Mouse (Mus musculus) embryonic facial prominence, embryonic 12.5 days (tissue): ENCODE results near the gene Cdpf1. TPM values are rescaled to one million over a fixed set of nuclear protein-coding genes. Genes with fewer than 3 reads are reported as not detected.

ENCODE experiments used
- ATAC-seq: fragments of 200-750 bp; cut with Nextera tagmentation; 2 replicates; pipeline ENCODE4 v1.8.0; 2017; ENCODE audit not compliant: insufficient number of reproducible peaks, insufficient read depth, low FRiP score, low TSS enrichment
- H3K27ac ChIP-seq: fragments of 300-500 bp; sonication (generic); 2 replicates; pipeline ENCODE4 v1.5.1; 2016; ENCODE audit warnings: mild to moderate bottlenecking
- H3K27me3 ChIP-seq: fragments of 300-500 bp; sonication (generic); 2 replicates; pipeline ENCODE4 v1.6.1; 2016; ENCODE audit warnings: mild to moderate bottlenecking, moderate library complexity
- H3K36me3 ChIP-seq: fragments of 300-500 bp; sonication (generic); 2 replicates; pipeline ENCODE4 v1.6.1; 2016; ENCODE audit warnings: mild to moderate bottlenecking
- H3K4me1 ChIP-seq: fragments of 300-500 bp; sonication (generic); 2 replicates; pipeline ENCODE4 v1.6.1; 2016
- H3K4me2 ChIP-seq: fragments of 300-500 bp; sonication (generic); replicated peaks from 2 replicates; pipeline ENCODE4 v1.6.1; 2016; ENCODE audit warnings: mild to moderate bottlenecking, moderate library complexity
- H3K4me3 ChIP-seq: fragments of 300-500 bp; sonication (generic); 2 replicates; pipeline ENCODE4 v1.5.1; 2016; ENCODE audit warnings: mild to moderate bottlenecking
- H3K9ac ChIP-seq: fragments of 300-500 bp; sonication (generic); 2 replicates; pipeline ENCODE4 v1.6.1; 2016; ENCODE audit warnings: mild to moderate bottlenecking, moderate library complexity
- H3K9me3 ChIP-seq: fragments of 300-500 bp; sonication (generic); 2 replicates; pipeline ENCODE4 v1.6.1; 2016; ENCODE audit warnings: mild to moderate bottlenecking, moderate library complexity
- WGBS: fragments of 180-500 bp; shearing (Covaris S2); methylation state at CpG from one replicate; pipeline ENCODE4 v1.1.7; 2016; 5-methylcytosine and 5-hydroxymethylcytosine counted together
- polyA plus RNA-seq: library from polyadenylated mRNA; unstranded; fragments of >200 nt; fragmentation: Nextera tagmentation; extraction: Ambion mirVana; gene quantifications from 2 replicates; pipeline ENCODE4 v1.2.1, GENCODE M21; 2016

Gene Cdpf1
- polyA plus RNA-seq, 1 experiment from 2014 or later = 26.7 TPM

DNA sequence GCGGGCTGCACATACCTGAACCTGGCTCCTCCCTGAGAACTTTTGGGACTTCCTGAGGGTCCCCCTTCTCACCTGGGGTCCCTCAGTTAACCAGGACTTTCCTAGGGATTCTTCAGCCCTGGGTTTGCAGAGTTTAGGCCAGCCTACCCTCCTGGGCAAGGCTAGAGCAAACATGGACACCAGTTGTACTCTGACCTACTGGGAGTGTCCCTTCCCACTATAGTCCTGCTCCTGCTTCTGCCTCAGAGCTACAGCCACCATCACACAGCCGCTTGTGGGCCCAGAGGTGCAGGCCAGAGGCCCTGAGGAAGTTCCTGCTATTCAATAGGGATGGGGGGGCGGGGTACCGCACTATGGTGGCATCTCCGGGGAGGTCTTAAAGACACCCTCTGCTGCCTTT lies 18.0 kb upstream of the Cdpf1 start:
- Histone ChIP-seq H3K4me3 (no peak overlapping the region), H3K4me2 (no peak overlapping the region), H3K4me1 (peaks cover 7% of the 10 kb centered on the region; the same call in 1 of the 2 replicates), H3K27me3 (no peaks in the 10 kb centered on the region), H3K9ac (no peak overlapping the region), H3K27ac (no peak overlapping the region), H3K36me3 (no peaks in the 10 kb centered on the region), H3K9me3 (no peaks in the 10 kb centered on the region)
- no peak for ATAC-seq
- WGBS = 73% methylated on average over 5 of the region's 5 CpGs

DNA sequence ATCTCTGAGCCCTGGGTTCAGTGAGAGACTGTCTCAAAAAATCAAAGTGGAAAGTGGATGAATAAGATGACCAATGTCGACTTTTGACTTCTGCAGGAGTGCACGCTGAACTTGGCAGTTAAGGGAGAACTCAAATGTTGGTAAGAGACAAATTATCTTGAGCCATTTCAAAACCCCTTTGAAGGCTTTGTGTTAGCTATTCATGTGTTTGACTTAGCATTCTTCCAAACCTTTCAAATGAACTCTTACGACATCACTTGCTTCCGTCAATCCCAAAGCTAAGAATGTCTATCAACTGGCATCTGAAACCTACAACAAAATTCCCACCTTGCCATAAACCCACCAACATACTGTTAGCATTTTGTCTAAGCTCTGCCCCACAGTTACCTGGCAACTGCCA lies 16.6 kb upstream of the Cdpf1 start:
- H3K9me3 ChIP-seq = no peaks in the 10 kb centered on the region
- 90% methylated on average over 4 of the region's 4 CpGs for WGBS
- no peaks in the 10 kb centered on the region for H3K27me3 ChIP-seq
- peaks cover 7% of the 10 kb centered on the region; the same call in 1 of the 2 replicates for H3K4me1 ChIP-seq
- no peak overlapping the region for H3K27ac ChIP-seq
- H3K4me3 ChIP-seq = no peak overlapping the region
- H3K4me2 ChIP-seq = no peak overlapping the region
- H3K36me3 ChIP-seq = no peaks in the 10 kb centered on the region
- no peak for ATAC-seq
- no peak overlapping the region for H3K9ac ChIP-seq

DNA sequence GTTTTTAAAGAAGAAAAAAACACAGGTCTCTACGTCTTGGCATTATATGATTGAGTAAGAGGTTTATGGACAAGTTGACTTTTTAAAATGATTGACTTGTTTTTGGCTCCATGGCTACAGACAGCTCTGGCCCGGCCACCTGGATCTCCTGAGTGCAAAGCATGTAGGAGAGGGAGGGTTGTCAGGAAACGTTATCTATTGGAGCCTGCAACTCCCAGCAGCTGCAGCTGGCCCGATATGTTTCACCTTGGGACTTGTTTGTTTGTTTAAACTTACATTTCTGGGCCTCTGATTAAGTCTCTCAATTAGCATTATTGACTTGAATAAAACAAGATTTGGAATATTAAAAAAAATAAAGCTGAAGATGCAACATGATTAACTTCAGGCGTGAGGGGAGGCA lies 15.2 kb upstream of the Cdpf1 start:
- no peak for ATAC-seq
- 59% methylated on average over 5 of the region's 5 CpGs for WGBS
- H3K27me3 ChIP-seq = 0 out of 2 replicates have a peak, but pooled peaks cover 3% of the 10 kb centered on the region
- no peak overlapping the region for H3K9ac ChIP-seq
- no peak overlapping the region for H3K27ac ChIP-seq
- no peak overlapping the region for H3K4me2 ChIP-seq
- no peak overlapping the region for H3K4me3 ChIP-seq
- no peaks in the 10 kb centered on the region for H3K36me3 ChIP-seq
- no peaks in the 10 kb centered on the region for H3K9me3 ChIP-seq
- H3K4me1 ChIP-seq = 0 out of 2 replicates have a peak, but pooled peaks cover 4% of the 10 kb centered on the region

GRCm38 (mm10) chr15:85822011-85822359 lies 10.5 kb upstream of the Cdpf1 start:
- no peak overlapping the region for H3K27ac ChIP-seq
- H3K4me3 ChIP-seq = peak overlapping the region; percentile 53
- WGBS = 18% methylated on average over 4 of the region's 4 CpGs
- peak overlapping the region; percentile 97 for H3K4me2 ChIP-seq
- H3K9ac ChIP-seq = peak overlapping the region; percentile 77
- no peak for ATAC-seq
- H3K27me3 ChIP-seq = peaks cover 16% of the 10 kb centered on the region; the same call in 1 of the 2 replicates
- H3K36me3 ChIP-seq = no peaks in the 10 kb centered on the region
- H3K4me1 ChIP-seq = 0 out of 2 replicates have a peak, but pooled peaks cover 7% of the 10 kb centered on the region
- peaks cover 6% of the 10 kb centered on the region; the same call in 1 of the 2 replicates for H3K9me3 ChIP-seq

GRCm38 (mm10) chr15:85821203-85822010 lies 9.9 kb upstream of the Cdpf1 start, which contains the start of gene Pkdrej:
TSS of gene Pkdrej (minus strand) at chr15:85821734.
- Histone ChIP-seq H3K9me3 (peaks cover 6% of the 10 kb centered on the region; the same call in 1 of the 2 replicates), H3K27me3 (peaks cover 16% of the 10 kb centered on the region; the same call in 1 of the 2 replicates), H3K4me3 (peak within 1 kb of the TSS; percentile 53), H3K4me1 (0 out of 2 replicates have a peak, but pooled peaks cover 7% of the 10 kb centered on the region), H3K27ac (no peak within 1 kb of the TSS), H3K36me3 (no peaks in the 10 kb centered on the region), H3K4me2 (peak within 1 kb of the TSS; percentile 97), H3K9ac (peak within 1 kb of the TSS; percentile 77)
- WGBS = under 1% methylated on average over 64 of the region's 65 CpGs
- peak; percentile 72 for ATAC-seq

- no peak overlapping the region for H3K9ac ChIP-seq
- no peak for ATAC-seq
- H3K9me3 ChIP-seq = peaks cover 2% of the 10 kb centered on the region; the same call in 1 of the 2 replicates
- peaks cover 6% of the 10 kb centered on the region; the same call in 1 of the 2 replicates for H3K4me1 ChIP-seq
- H3K27me3 ChIP-seq = no peaks in the 10 kb centered on the region
- no peak overlapping the region for H3K4me2 ChIP-seq
- H3K27ac ChIP-seq = no peak overlapping the region
- WGBS = 69% methylated on average over 10 of the region's 10 CpGs
- no peaks in the 10 kb centered on the region for H3K36me3 ChIP-seq
- H3K4me3 ChIP-seq = no peak overlapping the region
Measured at GRCm38 (mm10) chr15:85813428-85813827, 1.9 kb upstream of the Cdpf1 start.

- H3K9ac ChIP-seq = peak overlapping the region; percentile 79
- peak overlapping the region; percentile 88 for H3K4me2 ChIP-seq
- H3K4me3 ChIP-seq = peak overlapping the region; percentile 83
- H3K9me3 ChIP-seq = no peaks in the 10 kb centered on the region
- ATAC-seq = peak; percentile 87
- no peaks in the 10 kb centered on the region for H3K36me3 ChIP-seq
- H3K4me1 ChIP-seq = peaks cover 6% of the 10 kb centered on the region; the same call in 1 of the 2 replicates
- peak overlapping the region; percentile 87 for H3K27ac ChIP-seq
- no peaks in the 10 kb centered on the region for H3K27me3 ChIP-seq
- WGBS = 4% methylated on average over 36 of the region's 36 CpGs
Measured at GRCm38 (mm10) chr15:85810806-85811521, 533 bp downstream of the Cdpf1 start.

DNA sequence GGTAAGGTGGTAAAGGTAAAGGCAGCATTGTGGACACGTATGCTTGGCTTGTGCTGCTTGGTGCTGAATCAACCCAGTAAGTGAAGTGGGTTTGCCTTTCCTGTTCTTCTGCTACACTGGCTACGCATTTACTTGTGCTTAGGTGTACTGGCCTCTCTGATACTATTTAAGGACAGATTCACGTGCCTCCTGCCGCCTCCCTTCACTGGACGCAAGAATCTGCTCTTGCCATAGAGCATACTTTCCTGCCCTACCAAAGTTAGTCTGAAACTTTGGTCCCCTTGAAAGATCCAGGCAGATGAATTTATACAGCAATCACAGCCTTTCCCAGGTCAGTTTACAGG lies 1.1 kb downstream of the Cdpf1 start:
- Histone ChIP-seq H3K4me2 (peak overlapping the region; percentile 88), H3K9ac (peak overlapping the region; percentile 79; the same call in 1 of the 2 replicates), H3K9me3 (no peaks in the 10 kb centered on the region), H3K27ac (no peak overlapping the region), H3K27me3 (no peaks in the 10 kb centered on the region), H3K4me3 (peak overlapping the region; percentile 83; the same call in 1 of the 2 replicates), H3K4me1 (peaks cover 6% of the 10 kb centered on the region; the same call in 1 of the 2 replicates), H3K36me3 (no peaks in the 10 kb centered on the region)
- 84% methylated on average over 5 of the region's 5 CpGs for WGBS
- no peak for ATAC-seq

DNA sequence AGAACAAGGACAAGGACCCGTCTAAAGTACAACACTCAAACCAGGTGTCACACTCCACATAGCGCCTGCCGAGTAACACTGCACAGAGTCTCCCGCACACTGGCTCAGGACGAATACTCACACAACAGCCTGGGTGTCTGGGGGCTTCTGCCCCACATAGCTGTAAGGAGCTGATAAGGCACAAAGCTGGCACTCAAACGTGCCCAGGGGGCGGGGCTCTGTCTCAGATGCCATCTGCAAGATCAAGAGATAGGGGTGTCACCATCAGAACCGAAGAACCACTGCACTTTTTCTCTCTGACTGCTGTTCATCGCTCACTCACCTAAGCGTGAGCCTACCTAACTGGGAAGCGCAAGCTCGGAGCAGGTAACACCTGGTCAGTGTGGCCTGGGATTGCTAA lies 2.4 kb downstream of the Cdpf1 start:
- Histone ChIP-seq H3K9me3 (no peaks in the 10 kb centered on the region), H3K4me3 (no peak overlapping the region), H3K4me1 (peaks cover 6% of the 10 kb centered on the region; the same call in 1 of the 2 replicates), H3K4me2 (no peak overlapping the region), H3K27ac (no peak overlapping the region), H3K27me3 (no peaks in the 10 kb centered on the region), H3K9ac (no peak overlapping the region), H3K36me3 (no peaks in the 10 kb centered on the region)
- ATAC-seq = no peak
- WGBS = 88% methylated on average over 12 of the region's 12 CpGs

DNA sequence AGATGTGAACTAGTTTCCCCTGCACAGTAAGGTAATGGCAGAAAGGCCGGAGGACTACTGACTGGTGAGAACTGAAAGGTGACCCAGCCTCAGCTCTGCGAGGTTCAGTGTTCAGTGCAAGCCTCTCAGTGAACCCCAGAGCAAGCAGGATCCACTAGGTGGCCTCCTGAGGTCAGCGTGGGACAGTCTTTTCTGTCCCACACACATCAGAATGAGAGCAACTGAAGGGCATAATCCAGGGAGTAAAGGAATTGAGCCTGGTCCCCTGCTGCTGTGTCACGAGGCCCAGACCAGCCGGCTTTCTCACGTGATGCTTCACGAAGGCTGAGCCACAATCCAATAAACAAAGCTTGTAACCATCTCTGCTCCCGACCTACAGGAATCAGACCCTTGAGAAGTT lies 3.1 kb downstream of the Cdpf1 start:
- Histone ChIP-seq H3K36me3 (no peaks in the 10 kb centered on the region), H3K9me3 (no peaks in the 10 kb centered on the region), H3K4me1 (peaks cover 6% of the 10 kb centered on the region; the same call in 1 of the 2 replicates), H3K27ac (no peak overlapping the region), H3K9ac (no peak overlapping the region), H3K27me3 (no peaks in the 10 kb centered on the region), H3K4me3 (no peak overlapping the region), H3K4me2 (no peak overlapping the region)
- WGBS = 58% methylated on average over 8 of the region's 8 CpGs
- no peak for ATAC-seq

GRCm38 (mm10) chr15:85808031-85808430 lies 3.5 kb downstream of the Cdpf1 start:
- WGBS = 74% methylated on average over 6 of the region's 6 CpGs
- ATAC-seq = no peak
- H3K4me2 ChIP-seq = no peak overlapping the region
- no peaks in the 10 kb centered on the region for H3K9me3 ChIP-seq
- H3K27me3 ChIP-seq = no peaks in the 10 kb centered on the region
- no peak overlapping the region for H3K4me3 ChIP-seq
- H3K9ac ChIP-seq = no peak overlapping the region
- no peak overlapping the region for H3K27ac ChIP-seq
- H3K36me3 ChIP-seq = no peaks in the 10 kb centered on the region
- H3K4me1 ChIP-seq = peaks cover 6% of the 10 kb centered on the region; the same call in 1 of the 2 replicates
